Mouse (Mus musculus): Measurements from ENCODE around the gene Prkca. TPM values are rescaled to one million over a fixed set of nuclear protein-coding genes. Genes with fewer than 3 reads are reported as not detected.

Prkca gene
- polyA plus RNA-seq, 1 experiment from 2014 or later = 7.8 TPM

- Histone ChIP-seq H3K4me1 (replicated peaks) (peaks cover 17% of the 10 kb centered on the region), H3K27ac (no peak overlapping the region), H3K27me3 (no peaks in the 10 kb centered on the region), H3K9ac (replicated peaks) (no peak overlapping the region), H3K4me2 (no peak overlapping the region), H3K4me3 (replicated peaks) (no peak overlapping the region), H3K9me3 (no peaks in the 10 kb centered on the region), H3K36me3 (no peaks in the 10 kb centered on the region)
- ATAC-seq (ENCODE audit: insufficient number of reproducible peaks, insufficient read depth, low FRiP score, low TSS enrichment, low read depth) = no peak
Observed at GRCm38 (mm10) chr11:108295373-108295772, 48.4 kb downstream of the Prkca start.

- H3K9ac ChIP-seq (replicated peaks) = no peak overlapping the region
- no peak overlapping the region for H3K4me2 ChIP-seq
- H3K9me3 ChIP-seq = no peaks in the 10 kb centered on the region
- no peaks in the 10 kb centered on the region for H3K36me3 ChIP-seq
- no peak overlapping the region for H3K27ac ChIP-seq
- 0 out of 2 replicates have a peak, but pooled peaks cover 7% of the 10 kb centered on the region for H3K4me1 ChIP-seq (replicated peaks)
- H3K4me3 ChIP-seq (replicated peaks) = no peak overlapping the region
- H3K27me3 ChIP-seq = no peaks in the 10 kb centered on the region
- ATAC-seq (ENCODE audit: insufficient number of reproducible peaks, insufficient read depth, low FRiP score, low TSS enrichment, low read depth) = no peak
- WGBS = 91% methylated on average over 12 of the region's 12 CpGs
Observed at GRCm38 (mm10) chr11:108294305-108294813, 49.4 kb downstream of the Prkca start.

DNA sequence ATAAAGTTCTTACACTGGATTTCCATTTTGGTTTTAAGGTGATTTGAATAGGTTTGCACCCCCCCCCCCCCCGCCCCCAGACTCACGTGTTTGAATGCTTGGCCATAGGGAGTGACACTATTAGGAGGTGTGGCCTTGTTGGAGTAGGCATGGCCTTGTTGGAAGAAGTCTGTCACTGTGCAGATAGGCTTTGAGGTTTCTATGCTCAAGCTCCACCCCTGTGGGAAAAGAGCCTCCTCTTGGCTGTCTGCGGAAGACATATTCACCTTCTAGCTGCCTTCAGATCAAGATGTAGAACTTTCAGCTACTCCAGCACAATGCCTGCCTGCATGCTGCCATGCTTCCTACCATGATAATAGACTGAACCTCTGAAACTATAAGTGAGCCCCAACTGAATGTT lies 49.9 kb downstream of the Prkca start:
- Histone ChIP-seq H3K4me1 (replicated peaks) (0 out of 2 replicates have a peak, but pooled peaks cover 7% of the 10 kb centered on the region), H3K9ac (replicated peaks) (no peak overlapping the region), H3K27ac (no peak overlapping the region), H3K36me3 (no peaks in the 10 kb centered on the region), H3K27me3 (no peaks in the 10 kb centered on the region), H3K4me2 (no peak overlapping the region), H3K4me3 (replicated peaks) (no peak overlapping the region), H3K9me3 (no peaks in the 10 kb centered on the region)
- ATAC-seq (ENCODE audit: insufficient number of reproducible peaks, insufficient read depth, low FRiP score, low TSS enrichment, low read depth) = no peak
- WGBS = 78% methylated on average over 3 of the region's 3 CpGs

DNA sequence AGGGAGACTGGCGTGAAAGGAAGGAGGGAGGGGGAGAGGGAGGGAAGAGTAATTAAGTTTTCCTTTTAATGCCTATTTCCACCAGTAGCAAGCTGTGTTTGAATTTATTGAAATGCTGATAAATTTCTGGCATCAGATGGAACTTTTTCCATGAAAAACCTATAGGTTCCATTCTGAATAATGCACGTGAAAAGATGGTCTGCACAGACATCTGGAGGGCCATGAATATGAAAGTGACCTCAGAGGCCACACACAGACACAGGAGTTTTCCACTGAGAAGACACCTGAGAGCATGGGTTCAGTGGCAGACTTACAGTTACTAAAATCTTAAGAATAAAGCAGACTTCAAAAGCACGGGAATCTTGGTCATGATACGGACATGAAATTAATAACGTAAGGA lies 54.5 kb downstream of the Prkca start:
- no peak overlapping the region for H3K4me2 ChIP-seq
- ATAC-seq (ENCODE audit: insufficient number of reproducible peaks, insufficient read depth, low FRiP score, low TSS enrichment, low read depth) = no peak
- H3K9ac ChIP-seq (replicated peaks) = no peak overlapping the region
- H3K4me1 ChIP-seq (replicated peaks) = peaks cover 18% of the 10 kb centered on the region
- 84% methylated on average over 5 of the region's 5 CpGs for WGBS
- H3K27ac ChIP-seq = no peak overlapping the region
- no peaks in the 10 kb centered on the region for H3K27me3 ChIP-seq
- H3K9me3 ChIP-seq = no peaks in the 10 kb centered on the region
- no peak overlapping the region for H3K4me3 ChIP-seq (replicated peaks)
- H3K36me3 ChIP-seq = no peaks in the 10 kb centered on the region

DNA sequence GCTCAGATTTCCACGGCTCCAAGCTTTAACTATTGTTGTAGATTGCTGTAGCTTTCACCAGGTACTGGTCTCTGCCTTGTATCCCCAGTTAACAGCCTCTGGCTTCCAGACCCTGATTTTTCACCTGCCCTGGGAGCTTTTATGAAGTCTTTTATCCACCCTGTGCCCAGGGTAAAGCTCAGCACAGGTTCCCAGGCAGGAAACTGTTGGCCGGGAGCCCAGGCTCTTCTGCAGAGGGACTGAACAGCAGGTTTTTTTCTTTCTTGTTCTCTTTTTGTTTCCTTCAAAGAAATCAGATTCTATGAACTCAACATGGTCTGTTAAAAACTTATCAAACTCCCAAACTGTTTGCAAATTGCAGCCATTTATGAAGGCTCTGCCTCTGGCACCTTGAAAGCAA lies 56.4 kb downstream of the Prkca start:
- 14% methylated on average over 2 of the region's 2 CpGs for WGBS

GRCm38 (mm10) chr11:108285046-108285445 lies 58.7 kb downstream of the Prkca start:
- no peak for ATAC-seq (ENCODE audit: insufficient number of reproducible peaks, insufficient read depth, low FRiP score, low TSS enrichment, low read depth)
- WGBS = 55% methylated on average over 5 of the region's 5 CpGs
- Histone ChIP-seq H3K4me1 (replicated peaks) (peaks cover 22% of the 10 kb centered on the region), H3K9ac (replicated peaks) (no peak overlapping the region), H3K27me3 (no peaks in the 10 kb centered on the region), H3K9me3 (no peaks in the 10 kb centered on the region), H3K36me3 (no peaks in the 10 kb centered on the region), H3K27ac (no peak overlapping the region), H3K4me2 (no peak overlapping the region), H3K4me3 (replicated peaks) (no peak overlapping the region)

More for the DNA sequence above, 56.4 kb downstream of the Prkca start:
- peaks cover 19% of the 10 kb centered on the region for H3K4me1 ChIP-seq (replicated peaks)
- peak overlapping the region; percentile 80 for H3K27ac ChIP-seq
- H3K36me3 ChIP-seq = no peaks in the 10 kb centered on the region
- peak; percentile 71; the same call in 1 of the 2 replicates for ATAC-seq (ENCODE audit: insufficient number of reproducible peaks, insufficient read depth, low FRiP score, low TSS enrichment, low read depth)
- H3K4me3 ChIP-seq (replicated peaks) = no peak overlapping the region
- no peak overlapping the region for H3K9ac ChIP-seq (replicated peaks)
- no peak overlapping the region for H3K4me2 ChIP-seq
- H3K27me3 ChIP-seq = no peaks in the 10 kb centered on the region
- H3K9me3 ChIP-seq = no peaks in the 10 kb centered on the region

GRCm38 (mm10) chr11:108282850-108283459 lies 60.8 kb downstream of the Prkca start:
- H3K9ac ChIP-seq (replicated peaks) = no peak overlapping the region
- no peaks in the 10 kb centered on the region for H3K9me3 ChIP-seq
- no peak for ATAC-seq (ENCODE audit: insufficient number of reproducible peaks, insufficient read depth, low FRiP score, low TSS enrichment, low read depth)
- no peaks in the 10 kb centered on the region for H3K27me3 ChIP-seq
- H3K36me3 ChIP-seq = no peaks in the 10 kb centered on the region
- 66% methylated on average over 1 of the region's 1 CpGs for WGBS
- no peak overlapping the region; the same call in 1 of the 2 replicates for H3K27ac ChIP-seq
- H3K4me2 ChIP-seq = no peak overlapping the region
- no peak overlapping the region for H3K4me3 ChIP-seq (replicated peaks)
- H3K4me1 ChIP-seq (replicated peaks) = peaks cover 24% of the 10 kb centered on the region

- Histone ChIP-seq H3K4me1 (replicated peaks) (peaks cover 17% of the 10 kb centered on the region), H3K9ac (replicated peaks) (no peak overlapping the region), H3K36me3 (no peaks in the 10 kb centered on the region), H3K27ac (no peak overlapping the region), H3K4me3 (replicated peaks) (no peak overlapping the region), H3K4me2 (no peak overlapping the region), H3K9me3 (no peaks in the 10 kb centered on the region), H3K27me3 (no peaks in the 10 kb centered on the region)
- ATAC-seq (ENCODE audit: insufficient number of reproducible peaks, insufficient read depth, low FRiP score, low TSS enrichment, low read depth) = no peak
- WGBS = 82% methylated on average over 1 of the region's 1 CpGs
Observed at GRCm38 (mm10) chr11:108279748-108280373, 63.9 kb downstream of the Prkca start.

GRCm38 (mm10) chr11:108277096-108277495 lies 66.6 kb downstream of the Prkca start:
- no peak overlapping the region for H3K9ac ChIP-seq (replicated peaks)
- H3K27ac ChIP-seq = no peak overlapping the region
- WGBS = 84% methylated on average over 8 of the region's 8 CpGs
- no peaks in the 10 kb centered on the region for H3K36me3 ChIP-seq
- no peaks in the 10 kb centered on the region for H3K9me3 ChIP-seq
- H3K4me3 ChIP-seq (replicated peaks) = no peak overlapping the region
- no peak for ATAC-seq (ENCODE audit: insufficient number of reproducible peaks, insufficient read depth, low FRiP score, low TSS enrichment, low read depth)
- H3K4me2 ChIP-seq = no peak overlapping the region
- peaks cover 14% of the 10 kb centered on the region for H3K4me1 ChIP-seq (replicated peaks)
- no peaks in the 10 kb centered on the region for H3K27me3 ChIP-seq

DNA sequence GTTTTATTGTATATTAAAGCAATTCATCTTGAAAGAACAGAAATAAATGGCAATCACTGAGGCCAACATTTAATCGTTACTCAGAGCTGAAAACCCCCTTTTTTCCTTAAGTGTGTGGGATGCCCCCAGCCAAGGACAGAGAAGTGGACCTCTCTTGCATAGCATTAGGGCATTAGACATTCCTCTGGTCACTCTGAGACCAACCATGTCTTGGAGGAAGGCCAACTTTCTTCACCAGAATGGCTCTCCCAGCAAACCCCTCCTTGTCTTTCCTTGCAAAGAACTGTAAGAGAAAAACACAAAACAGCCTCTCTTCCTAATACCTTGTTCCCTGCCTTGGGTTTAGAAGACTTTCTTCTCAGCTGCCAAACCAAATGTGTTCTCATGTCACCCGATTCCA lies 67.6 kb downstream of the Prkca start:
- H3K9me3 ChIP-seq = no peaks in the 10 kb centered on the region
- no peak for ATAC-seq (ENCODE audit: insufficient number of reproducible peaks, insufficient read depth, low FRiP score, low TSS enrichment, low read depth)
- WGBS = 84% methylated on average over 2 of the region's 2 CpGs
- peaks cover 22% of the 10 kb centered on the region for H3K4me1 ChIP-seq (replicated peaks)
- H3K27ac ChIP-seq = no peak overlapping the region
- H3K4me3 ChIP-seq (replicated peaks) = no peak overlapping the region
- no peaks in the 10 kb centered on the region for H3K27me3 ChIP-seq
- H3K9ac ChIP-seq (replicated peaks) = no peak overlapping the region
- no peak overlapping the region for H3K4me2 ChIP-seq
- no peaks in the 10 kb centered on the region for H3K36me3 ChIP-seq

- Histone ChIP-seq H3K4me1 (replicated peaks) (peaks cover 25% of the 10 kb centered on the region), H3K27me3 (no peaks in the 10 kb centered on the region), H3K4me3 (replicated peaks) (no peak overlapping the region), H3K9ac (replicated peaks) (no peak overlapping the region), H3K27ac (no peak overlapping the region), H3K36me3 (no peaks in the 10 kb centered on the region), H3K4me2 (no peak overlapping the region), H3K9me3 (no peaks in the 10 kb centered on the region)
- 37% methylated on average over 7 of the region's 7 CpGs for WGBS
- no peak for ATAC-seq (ENCODE audit: insufficient number of reproducible peaks, insufficient read depth, low FRiP score, low TSS enrichment, low read depth)
Observed at GRCm38 (mm10) chr11:108274046-108274445, 69.7 kb downstream of the Prkca start.

All from limb, embryonic 12.5 days (tissue).